Mouse (Mus musculus): ENCODE results near the gene Dysf. TPM values are rescaled to one million over a fixed set of nuclear protein-coding genes. Genes with fewer than 3 reads are reported as not detected.
A peak's percentile ranks its signal among the peaks of the same experiment; 100 is the strongest.
"Not testable (repeated sequence)": the region's sequence is repeated elsewhere in the genome, so short reads cannot be mapped to it uniquely, and the experiment has no call there.

Gene Dysf
- 12.4 and 17.3 TPM in 2 replicates for polyA plus RNA-seq (2014; fragmentation: Nextera tagmentation; extraction: Ambion mirVana)

- peak within 1 kb of the TSS; percentile 42; the same call in 1 of the 2 replicates for H3K9ac ChIP-seq (ENCODE audit: low read depth, low read length)
- H3K4me2 ChIP-seq (replicated peaks; ENCODE audit: low read depth, low read length) = peak within 1 kb of the TSS; percentile 91
- no peaks in the 10 kb centered on the region for H3K36me3 ChIP-seq (ENCODE audit: control insufficient read depth, insufficient read depth, low read length)
- no peaks in the 10 kb centered on the region for H3K9me3 ChIP-seq (ENCODE audit: control insufficient read depth, low read length)
- H3K27me3 ChIP-seq (ENCODE audit: control insufficient read depth, insufficient read depth, low read length) = no peaks in the 10 kb centered on the region
- peak within 1 kb of the TSS; percentile 39 for H3K4me3 ChIP-seq (ENCODE audit: low read length)
- 1% methylated on average over 41 of the region's 41 CpGs for WGBS
- ATAC-seq (ENCODE audit: low FRiP score, low TSS enrichment) = peak; percentile 70
- 0 out of 2 replicates have a peak within 1 kb of the TSS, but pooled peaks have one; percentile 47 for H3K27ac ChIP-seq (ENCODE audit: low read depth, low read length)
- peaks cover 22% of the 10 kb centered on the region for H3K4me1 ChIP-seq (ENCODE audit: control insufficient read depth, insufficient read depth, low read length)
Measured at GRCm38 (mm10) chr6:84008363-84009171, at the start of gene Dysf. TSS of gene Dysf (plus strand) at chr6:84008590.

- Histone ChIP-seq H3K9ac (ENCODE audit: low read depth, low read length) (no peak overlapping the region), H3K4me1 (ENCODE audit: control insufficient read depth, insufficient read depth, low read length) (no peaks in the 10 kb centered on the region), H3K4me3 (ENCODE audit: low read length) (no peak overlapping the region), H3K9me3 (ENCODE audit: control insufficient read depth, low read length) (no peaks in the 10 kb centered on the region), H3K27me3 (ENCODE audit: control insufficient read depth, insufficient read depth, low read length) (no peaks in the 10 kb centered on the region), H3K4me2 (replicated peaks; ENCODE audit: low read depth, low read length) (no peak overlapping the region), H3K27ac (ENCODE audit: low read depth, low read length) (no peak overlapping the region), H3K36me3 (ENCODE audit: control insufficient read depth, insufficient read depth, low read length) (peaks cover 43% of the 10 kb centered on the region)
- no peak for ATAC-seq (ENCODE audit: low FRiP score, low TSS enrichment)
- WGBS = 96% methylated on average over 5 of the region's 5 CpGs
Measured at GRCm38 (mm10) chr6:83987642-83988041, 20.7 kb upstream of the Dysf start.

- no peaks in the 10 kb centered on the region for H3K4me1 ChIP-seq (ENCODE audit: control insufficient read depth, insufficient read depth, low read length)
- 77% methylated on average over 1 of the region's 1 CpGs for WGBS
- no peak overlapping the region for H3K4me2 ChIP-seq (replicated peaks; ENCODE audit: low read depth, low read length)
- H3K27me3 ChIP-seq (ENCODE audit: control insufficient read depth, insufficient read depth, low read length) = no peaks in the 10 kb centered on the region
- H3K9ac ChIP-seq (ENCODE audit: low read depth, low read length) = no peak overlapping the region
- no peak overlapping the region for H3K27ac ChIP-seq (ENCODE audit: low read depth, low read length)
- H3K4me3 ChIP-seq (ENCODE audit: low read length) = no peak overlapping the region
- no peak for ATAC-seq (ENCODE audit: low FRiP score, low TSS enrichment)
- H3K9me3 ChIP-seq (ENCODE audit: control insufficient read depth, low read length) = no peaks in the 10 kb centered on the region
- peaks cover 3% of the 10 kb centered on the region; the same call in 1 of the 2 replicates for H3K36me3 ChIP-seq (ENCODE audit: control insufficient read depth, insufficient read depth, low read length)
Measured at GRCm38 (mm10) chr6:84002716-84003115, 5.7 kb upstream of the Dysf start.

- H3K36me3 ChIP-seq (ENCODE audit: control insufficient read depth, insufficient read depth, low read length) = no peaks in the 10 kb centered on the region
Measured at GRCm38 (mm10) chr6:84004295-84004694, 4.1 kb upstream of the Dysf start.

GRCm38 (mm10) chr6:84009172-84009872 is 932 bp downstream of the Dysf start:
- H3K9me3 ChIP-seq (ENCODE audit: control insufficient read depth, low read length) = no peaks in the 10 kb centered on the region
- 16% methylated on average over 8 of the region's 8 CpGs for WGBS
- ATAC-seq (ENCODE audit: low FRiP score, low TSS enrichment) = peak; percentile 56; the same call in 1 of the 2 replicates
- peak overlapping the region; percentile 62; the same call in 1 of the 2 replicates for H3K27ac ChIP-seq (ENCODE audit: low read depth, low read length)
- H3K4me3 ChIP-seq (ENCODE audit: low read length) = peak overlapping the region; percentile 39
- H3K27me3 ChIP-seq (ENCODE audit: control insufficient read depth, insufficient read depth, low read length) = no peaks in the 10 kb centered on the region
- no peak overlapping the region for H3K9ac ChIP-seq (ENCODE audit: low read depth, low read length)
- H3K36me3 ChIP-seq (ENCODE audit: control insufficient read depth, insufficient read depth, low read length) = no peaks in the 10 kb centered on the region
- peaks cover 22% of the 10 kb centered on the region for H3K4me1 ChIP-seq (ENCODE audit: control insufficient read depth, insufficient read depth, low read length)
- peak overlapping the region; percentile 91 for H3K4me2 ChIP-seq (replicated peaks; ENCODE audit: low read depth, low read length)

More at GRCm38 (mm10) chr6:84004295-84004694, 4.1 kb upstream of the Dysf start:
- Histone ChIP-seq H3K9ac (ENCODE audit: low read depth, low read length) (no peak overlapping the region), H3K9me3 (ENCODE audit: control insufficient read depth, low read length) (no peaks in the 10 kb centered on the region), H3K4me2 (replicated peaks; ENCODE audit: low read depth, low read length) (no peak overlapping the region), H3K27ac (ENCODE audit: low read depth, low read length) (no peak overlapping the region), H3K4me3 (ENCODE audit: low read length) (no peak overlapping the region), H3K4me1 (ENCODE audit: control insufficient read depth, insufficient read depth, low read length) (peaks cover 7% of the 10 kb centered on the region; the same call in 1 of the 2 replicates), H3K27me3 (ENCODE audit: control insufficient read depth, insufficient read depth, low read length) (no peaks in the 10 kb centered on the region)
- no peak for ATAC-seq (ENCODE audit: low FRiP score, low TSS enrichment)
- 93% methylated on average over 4 of the region's 4 CpGs for WGBS

- no peak overlapping the region for H3K9ac ChIP-seq (ENCODE audit: low read depth, low read length)
- no peaks in the 10 kb centered on the region for H3K36me3 ChIP-seq (ENCODE audit: control insufficient read depth, insufficient read depth, low read length)
- H3K4me1 ChIP-seq (ENCODE audit: control insufficient read depth, insufficient read depth, low read length) = peaks cover 22% of the 10 kb centered on the region
- H3K27ac ChIP-seq (ENCODE audit: low read depth, low read length) = peak overlapping the region; percentile 62; the same call in 1 of the 2 replicates
- H3K9me3 ChIP-seq (ENCODE audit: control insufficient read depth, low read length) = no peaks in the 10 kb centered on the region
- WGBS = 23% methylated on average over 4 of the region's 4 CpGs
- peak overlapping the region; percentile 21; the same call in 1 of the 2 replicates for H3K4me2 ChIP-seq (replicated peaks; ENCODE audit: low read depth, low read length)
- H3K27me3 ChIP-seq (ENCODE audit: control insufficient read depth, insufficient read depth, low read length) = no peaks in the 10 kb centered on the region
- H3K4me3 ChIP-seq (ENCODE audit: low read length) = no peak overlapping the region
- ATAC-seq (ENCODE audit: low FRiP score, low TSS enrichment) = no peak; the same call in 1 of the 2 replicates
Measured at GRCm38 (mm10) chr6:84009915-84010302, 1.5 kb downstream of the Dysf start.

- peak overlapping the region; percentile 21; the same call in 1 of the 2 replicates for H3K4me2 ChIP-seq (replicated peaks; ENCODE audit: low read depth, low read length)
- peak; percentile 58 for ATAC-seq (ENCODE audit: low FRiP score, low TSS enrichment)
Measured at GRCm38 (mm10) chr6:84010303-84011225, 2.2 kb downstream of the Dysf start.

GRCm38 (mm10) chr6:84014961-84015683 is 6.7 kb downstream of the Dysf start:
- not testable (repeated sequence) for H3K9me3 ChIP-seq (ENCODE audit: control insufficient read depth, low read length); H3K4me3 ChIP-seq (ENCODE audit: low read length); H3K36me3 ChIP-seq (ENCODE audit: control insufficient read depth, insufficient read depth, low read length); H3K27me3 ChIP-seq (ENCODE audit: control insufficient read depth, insufficient read depth, low read length); H3K4me2 ChIP-seq (replicated peaks; ENCODE audit: low read depth, low read length); H3K9ac ChIP-seq (ENCODE audit: low read depth, low read length)
- peak; percentile 32; the same call in 1 of the 2 replicates for ATAC-seq (ENCODE audit: low FRiP score, low TSS enrichment)
- Histone ChIP-seq H3K4me1 (ENCODE audit: control insufficient read depth, insufficient read depth, low read length) (peaks cover 13% of the 10 kb centered on the region), H3K27ac (ENCODE audit: low read depth, low read length) (peak overlapping the region; percentile 37; the same call in 1 of the 2 replicates)
- WGBS = 53% methylated on average over 4 of the region's 4 CpGs

More at GRCm38 (mm10) chr6:84010303-84011225, 2.2 kb downstream of the Dysf start:
- H3K9me3 ChIP-seq (ENCODE audit: control insufficient read depth, low read length) = no peaks in the 10 kb centered on the region
- H3K4me1 ChIP-seq (ENCODE audit: control insufficient read depth, insufficient read depth, low read length) = peaks cover 22% of the 10 kb centered on the region
- 35% methylated on average over 8 of the region's 8 CpGs for WGBS
- no peak overlapping the region for H3K9ac ChIP-seq (ENCODE audit: low read depth, low read length)
- no peak overlapping the region for H3K4me3 ChIP-seq (ENCODE audit: low read length)
- H3K27me3 ChIP-seq (ENCODE audit: control insufficient read depth, insufficient read depth, low read length) = no peaks in the 10 kb centered on the region
- no peaks in the 10 kb centered on the region for H3K36me3 ChIP-seq (ENCODE audit: control insufficient read depth, insufficient read depth, low read length)
- H3K27ac ChIP-seq (ENCODE audit: low read depth, low read length) = peak overlapping the region; percentile 62

All from kidney, embryonic 14.5 days (tissue).